In the genomic region with DNA sequence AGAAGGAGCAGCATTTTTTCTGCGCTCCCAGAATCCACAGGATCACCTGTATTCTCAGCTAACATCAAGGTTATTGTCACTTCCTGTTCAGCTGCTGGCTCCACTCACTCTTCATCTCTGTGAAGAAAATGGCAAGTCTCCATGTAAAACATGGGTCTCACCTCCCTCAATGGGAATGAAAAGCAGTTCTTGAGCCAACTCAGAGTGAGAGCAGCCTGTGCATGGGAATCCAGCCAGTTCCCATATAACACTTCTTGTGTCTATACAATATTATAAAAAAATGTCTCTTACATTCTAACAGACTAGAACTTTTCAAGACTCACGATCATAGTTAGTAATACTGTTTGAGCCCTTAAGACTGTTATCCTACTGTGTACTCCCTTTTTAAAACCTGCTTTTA, we compare ENCODE assay signal across 16 mouse cellular contexts. TPM values are rescaled to one million over a fixed set of nuclear protein-coding genes. Genes with fewer than 3 reads are reported as not detected.
"Had no signal": no experiment of that assay in that cellular context is flagged by ENCODE, and none has a peak within 500 bp of the region (broad histone marks: within the 10 kb centered on the region; RNA-seq: fewer than 3 reads in every experiment).

No protein-coding gene starts in this region.

- H3K4me3 ChIP-seq: layer of hippocampus, adult 2 months; limb, embryonic 15.5 days; liver, embryonic 12.5 days; lung, embryonic 15.5 days; midbrain, embryonic 12.5 days; neural tube, embryonic 13.5 days had no signal

- H3K36me3 ChIP-seq: limb, embryonic 15.5 days; liver, embryonic 12.5 days; lung, embryonic 15.5 days; midbrain, embryonic 12.5 days; neural tube, embryonic 13.5 days had no signal

- H3K4me2 ChIP-seq: limb, embryonic 15.5 days; liver, embryonic 12.5 days; lung, embryonic 15.5 days; midbrain, embryonic 12.5 days; neural tube, embryonic 13.5 days had no signal

- H3K9ac ChIP-seq: limb, embryonic 15.5 days; liver, embryonic 12.5 days; lung, embryonic 15.5 days; midbrain, embryonic 12.5 days; neural tube, embryonic 13.5 days had no signal

- H3K4me1 ChIP-seq: limb, embryonic 15.5 days; liver, embryonic 12.5 days; lung, embryonic 15.5 days; midbrain, embryonic 12.5 days; neural tube, embryonic 13.5 days had no signal

- DNase-seq: kidney, adult 18-20 months; kidney, postnatal 10 days; lung, postnatal 14 days; retina, postnatal 1 day; right cerebral cortex, postnatal 25 days had no signal

- H3K9me3 ChIP-seq: limb, embryonic 15.5 days; liver, embryonic 12.5 days; lung, embryonic 15.5 days; midbrain, embryonic 12.5 days; neural tube, embryonic 13.5 days had no signal

- ATAC-seq: liver, embryonic 12.5 days; midbrain, embryonic 16.5 days had no signal

- H3K27me3 ChIP-seq: limb, embryonic 15.5 days; liver, embryonic 12.5 days; lung, embryonic 15.5 days; midbrain, embryonic 12.5 days; neural tube, embryonic 13.5 days had no signal

- H3K27ac ChIP-seq: layer of hippocampus, adult 2 months; limb, embryonic 15.5 days; liver, embryonic 12.5 days; midbrain, embryonic 12.5 days; neural tube, embryonic 13.5 days had no signal

RNA-seq across cellular contexts. Expression of gene Cntnap5b, which starts 57.7 kb away (rescaled TPM):
- total RNA-seq: megakaryocyte-erythroid progenitor cell, adult 5-6 weeks had no signal
- polyA plus RNA-seq: liver, embryonic 12.5 days; liver, embryonic 16.5 days; lung, embryonic 15.5 days; small intestine, adult 2 months; stomach, embryonic 16.5 days had no signal
